Mouse (Mus musculus): ENCODE results near the gene Rab30.

Rab30 gene

DNA sequence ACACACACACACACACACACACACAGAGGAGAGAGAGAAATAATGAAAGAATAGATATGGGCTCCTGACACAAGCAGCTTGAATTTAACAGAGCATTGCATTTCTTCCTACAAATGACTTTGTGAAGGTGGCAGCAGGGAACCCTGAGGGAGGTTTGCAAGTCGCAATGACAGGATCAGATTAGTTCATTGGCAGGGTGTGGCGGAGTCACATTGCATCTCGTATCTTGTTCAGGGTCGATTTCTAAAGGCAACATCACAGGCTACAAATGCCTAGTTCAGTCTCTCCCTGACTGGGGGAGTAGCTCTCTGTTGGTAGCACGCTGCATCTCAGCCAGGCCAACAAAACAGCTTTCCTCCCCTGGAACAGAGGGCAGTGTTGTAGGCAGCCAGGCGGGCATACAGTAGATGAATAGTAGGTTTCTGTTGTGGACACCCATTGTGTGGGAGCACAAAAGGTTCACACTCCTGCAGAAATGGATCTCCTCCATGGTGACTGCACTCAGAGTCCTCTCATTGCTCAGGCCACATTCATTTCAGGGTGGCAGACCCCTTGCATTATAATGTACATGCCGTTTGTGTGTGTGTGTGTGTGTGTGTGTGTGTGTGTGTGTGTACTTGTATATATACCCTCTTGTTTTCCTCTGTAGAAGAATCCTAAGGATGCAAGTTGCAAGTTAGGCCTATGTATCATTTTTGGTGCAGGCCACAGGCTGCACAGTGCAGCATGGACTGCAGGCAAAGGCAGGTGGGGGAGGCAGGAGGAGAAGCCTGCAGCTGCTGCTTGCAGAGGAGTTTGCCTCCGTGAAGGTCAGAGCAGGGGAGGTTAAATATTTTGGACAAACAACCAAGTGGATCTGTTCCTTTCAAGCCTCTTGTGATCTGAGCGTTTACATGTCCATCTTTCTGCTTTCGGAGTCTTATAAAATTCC is 58.5 kb downstream of the Rab30 start:
- DNase-seq (ENCODE audit: low spot score), result no peak

DNA sequence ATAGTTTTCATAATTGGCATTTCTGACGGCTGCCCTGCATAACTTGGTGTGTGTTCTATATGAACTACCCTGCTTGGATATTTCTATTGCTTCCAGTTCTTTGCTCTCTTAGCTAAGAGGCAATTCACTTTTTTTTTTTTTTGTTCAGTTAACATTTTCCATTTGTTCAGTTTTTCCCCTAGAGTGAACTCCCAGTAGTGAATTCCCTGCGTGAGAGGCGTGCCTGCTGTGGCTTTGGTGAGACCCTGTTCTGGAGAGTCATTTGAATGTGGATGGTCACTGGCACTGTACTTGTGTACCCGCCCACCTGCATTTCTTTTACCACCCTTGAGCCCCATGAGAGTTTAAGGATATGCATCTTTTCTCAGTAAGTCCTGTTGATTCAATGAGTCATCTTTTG is 60.8 kb downstream of the Rab30 start:
- DNase-seq (ENCODE audit: low spot score), result no peak

DNA sequence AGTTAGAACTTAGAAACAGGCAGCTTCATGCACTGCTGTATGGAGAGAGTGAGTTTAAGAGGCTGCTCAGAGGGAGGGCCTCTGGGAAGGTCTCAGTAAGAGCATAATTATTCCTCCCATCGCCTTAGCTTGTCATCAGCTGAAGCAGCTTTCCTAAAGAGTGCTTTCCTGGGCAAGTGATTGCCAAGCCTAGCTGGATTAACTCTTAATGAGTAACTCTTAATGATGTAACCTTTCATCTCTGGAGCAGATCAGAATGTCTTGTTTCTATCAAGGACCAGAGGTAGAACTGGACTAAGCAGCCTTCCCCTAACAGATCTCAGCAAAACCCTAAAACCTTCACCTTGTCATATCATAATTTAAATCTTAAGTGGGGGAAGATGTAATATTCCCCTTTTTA is 61.8 kb downstream of the Rab30 start:
- no peak for DNase-seq (ENCODE audit: low spot score)

DNA sequence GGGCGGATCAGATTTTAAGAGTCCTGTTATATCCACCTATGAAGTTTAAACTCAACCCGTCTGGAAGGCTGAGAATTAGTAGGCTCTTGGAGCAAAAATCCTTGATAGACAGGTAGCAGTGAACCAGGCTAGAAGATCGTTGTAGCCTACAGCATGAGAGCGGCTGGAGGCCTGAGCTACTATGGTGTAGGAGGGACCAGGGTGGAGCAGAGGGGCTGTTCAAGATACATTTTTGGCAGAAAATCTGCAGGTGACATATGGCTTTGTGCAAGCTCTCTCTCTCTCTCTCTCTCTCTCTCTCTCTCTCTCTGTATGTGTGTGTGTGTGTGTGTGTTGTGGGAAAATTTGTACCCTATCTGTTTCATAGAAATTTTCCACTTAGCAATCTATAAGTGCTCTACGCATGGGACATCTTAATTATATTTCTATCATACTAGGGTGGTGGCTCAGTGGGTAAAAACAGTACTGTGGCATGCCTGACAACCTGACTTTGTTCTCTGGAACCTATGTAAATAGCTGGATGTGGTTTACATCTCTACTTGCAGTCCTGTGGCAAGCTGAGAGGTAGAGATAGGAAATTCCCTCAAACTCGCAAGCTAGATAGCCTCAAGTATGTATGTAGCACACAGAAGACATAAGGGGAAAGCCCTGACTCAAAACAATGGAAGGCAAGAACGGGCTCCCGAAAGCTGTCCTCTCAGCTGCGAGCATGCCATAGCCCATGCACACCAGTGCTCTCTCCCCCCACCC is 63.7 kb downstream of the Rab30 start:
- DNase-seq (ENCODE audit: low spot score), result no peak

DNA sequence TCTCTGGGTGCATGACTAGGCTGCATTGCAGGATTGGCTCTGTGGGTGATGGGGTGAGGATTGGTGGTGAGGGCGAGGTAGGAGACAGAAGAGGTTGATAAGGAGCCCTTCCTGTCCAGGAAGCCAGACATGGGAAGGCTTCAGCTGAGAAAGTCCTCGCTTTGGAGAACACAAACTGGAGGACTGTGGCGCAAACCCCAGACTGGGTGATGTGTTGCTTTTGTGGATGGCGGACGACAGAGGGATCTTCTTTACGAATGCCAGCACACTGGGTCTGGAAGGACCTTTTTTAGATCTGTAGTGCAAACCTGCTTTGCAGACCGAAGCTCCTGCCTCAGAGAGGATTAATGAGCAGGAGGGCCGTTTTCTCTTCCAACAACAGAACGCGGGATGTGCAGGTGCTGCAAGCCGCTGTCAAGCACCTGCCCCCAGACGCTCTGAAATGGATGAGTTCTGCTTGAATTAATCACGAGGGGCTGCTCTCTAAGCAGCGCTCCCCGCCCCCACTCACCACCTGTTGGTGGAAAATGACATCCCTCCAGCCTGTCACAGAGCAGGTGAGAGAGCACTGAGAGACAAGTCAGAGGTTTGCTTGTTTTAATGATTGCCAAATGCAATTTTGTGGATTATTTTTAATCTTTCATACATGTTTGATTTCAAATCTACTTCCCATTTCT is 65.2 kb downstream of the Rab30 start:
- no peak for DNase-seq (ENCODE audit: low spot score)

DNA sequence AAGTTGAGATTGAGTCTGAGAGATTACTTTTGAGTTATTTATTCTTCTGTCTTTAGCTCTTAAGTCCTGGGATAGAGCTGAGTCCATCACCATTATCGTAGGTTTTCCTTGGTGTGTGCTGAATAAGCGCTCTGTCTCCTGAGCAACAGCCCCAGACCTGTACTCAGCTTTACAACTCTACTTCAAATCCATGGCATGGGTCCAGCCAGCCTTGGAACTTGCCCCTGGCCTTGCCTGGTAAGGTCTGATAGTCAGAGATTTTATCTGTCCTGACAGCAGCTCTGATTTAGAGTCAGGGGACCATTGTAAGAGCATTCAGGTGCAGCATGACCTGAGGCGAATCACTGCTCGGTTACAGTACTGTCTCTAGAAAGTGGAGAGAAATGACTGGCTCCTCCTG is 66.1 kb downstream of the Rab30 start:
- DNase-seq (ENCODE audit: low spot score), result no peak

DNA sequence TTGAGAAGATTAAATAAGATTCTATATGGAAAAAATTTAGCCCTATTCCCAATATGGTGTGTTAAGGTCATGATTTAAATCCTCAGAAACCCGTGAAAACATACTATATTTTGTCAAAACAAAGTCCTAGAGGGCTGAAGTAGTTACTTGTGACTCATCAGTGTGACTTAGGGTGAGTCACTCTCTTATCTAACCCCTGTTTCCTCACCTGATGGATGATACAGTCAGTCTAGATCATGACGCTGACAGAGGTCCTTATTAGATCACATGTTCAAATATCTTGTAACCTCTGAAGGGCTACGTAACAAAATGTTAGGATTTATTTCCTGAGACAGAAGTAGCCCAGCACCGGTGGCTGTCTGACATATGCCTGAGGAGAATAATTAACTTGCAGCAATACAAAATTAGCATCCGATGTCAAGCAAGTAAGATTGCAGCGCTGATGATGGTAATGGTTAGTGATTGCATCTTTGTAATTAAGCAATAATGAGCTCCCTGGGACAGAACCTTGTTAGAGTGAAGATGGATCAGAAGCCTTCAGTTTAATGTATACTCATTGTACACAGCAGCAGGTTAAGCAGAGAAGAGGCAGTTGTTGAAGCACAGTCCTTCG is 70.4 kb downstream of the Rab30 start:
- DNase-seq (ENCODE audit: low spot score), result no peak

DNA sequence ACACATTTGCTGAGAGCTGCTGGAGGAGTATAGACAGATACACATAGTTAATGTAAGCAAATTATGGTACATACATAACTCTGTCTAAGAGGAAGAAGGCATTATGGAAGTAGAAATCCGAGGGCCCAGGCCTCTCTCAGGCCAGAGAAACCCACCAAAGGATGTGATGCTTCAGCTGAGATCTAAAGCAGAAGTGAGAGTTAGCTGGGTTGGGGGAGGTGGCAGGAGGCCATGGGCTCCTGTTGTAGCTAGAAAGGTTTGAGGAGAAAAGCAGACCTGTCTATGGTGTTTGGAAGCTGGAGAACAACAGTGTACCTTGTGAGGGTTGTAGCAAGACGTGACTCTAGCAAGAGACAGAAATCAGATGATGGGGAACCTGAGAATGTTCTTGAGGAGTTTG is 75.8 kb downstream of the Rab30 start:
- peak; percentile 1 for DNase-seq (ENCODE audit: low spot score)

DNA sequence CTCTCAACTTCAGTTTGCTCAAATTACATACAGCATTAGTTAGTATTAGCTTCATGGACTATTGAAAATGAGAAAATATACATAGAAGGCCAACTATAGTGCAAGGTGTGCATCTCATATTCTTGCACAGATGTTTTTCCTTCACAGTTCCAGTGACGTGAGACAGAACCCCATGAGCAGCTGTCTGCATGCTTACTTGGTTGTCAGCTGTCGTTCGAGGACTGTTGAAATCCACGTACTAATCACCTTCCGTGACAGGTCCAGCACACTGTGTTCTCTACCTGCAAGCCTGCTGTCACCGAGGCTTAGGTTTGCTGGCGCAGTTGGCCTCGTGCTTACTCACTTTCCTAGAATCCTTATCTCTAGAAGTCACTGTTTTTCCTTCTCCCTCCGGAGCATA is 76.5 kb downstream of the Rab30 start:
- no peak for DNase-seq (ENCODE audit: low spot score)

DNA sequence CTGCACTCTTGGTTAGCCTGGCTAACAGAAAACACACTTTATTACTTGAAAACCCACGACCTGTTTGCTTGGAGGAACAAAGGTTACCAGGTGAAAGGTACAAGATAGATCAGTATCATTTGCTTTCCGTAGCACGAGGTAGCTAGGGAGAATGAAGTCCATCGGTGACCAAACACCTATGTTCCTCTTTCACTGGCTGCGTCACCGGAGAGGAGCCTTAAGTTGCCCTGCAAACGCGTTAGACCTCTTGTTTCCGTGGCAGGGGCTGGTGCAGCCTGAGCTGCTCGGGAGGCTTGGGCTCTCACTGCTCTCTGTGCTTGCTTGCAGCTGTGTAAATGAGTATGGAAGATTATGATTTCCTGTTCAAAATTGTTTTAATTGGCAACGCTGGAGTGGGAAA is 78.3 kb downstream of the Rab30 start:
- DNase-seq (ENCODE audit: low spot score), result no peak

DNA sequence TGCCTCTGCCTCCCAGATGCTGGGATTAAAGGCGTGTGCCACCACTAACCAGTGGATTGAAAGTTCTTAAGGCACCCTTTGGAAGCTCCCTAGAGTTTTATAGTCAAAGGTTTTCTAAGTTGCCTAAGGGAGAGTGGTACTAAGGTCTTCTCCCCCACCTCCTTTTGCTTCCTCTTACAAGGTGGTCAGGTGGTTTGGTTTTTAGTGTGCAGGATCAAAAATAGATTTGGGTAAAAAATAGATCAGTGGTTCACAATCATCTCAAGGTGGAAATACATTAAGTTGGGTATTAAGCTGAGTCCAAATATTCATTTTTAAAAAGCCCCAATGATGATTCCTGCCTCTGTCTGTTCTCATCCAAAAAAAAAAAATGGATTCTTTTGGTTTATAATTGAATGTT is 79.0 kb downstream of the Rab30 start:
- DNase-seq (ENCODE audit: low spot score), result no peak

DNA sequence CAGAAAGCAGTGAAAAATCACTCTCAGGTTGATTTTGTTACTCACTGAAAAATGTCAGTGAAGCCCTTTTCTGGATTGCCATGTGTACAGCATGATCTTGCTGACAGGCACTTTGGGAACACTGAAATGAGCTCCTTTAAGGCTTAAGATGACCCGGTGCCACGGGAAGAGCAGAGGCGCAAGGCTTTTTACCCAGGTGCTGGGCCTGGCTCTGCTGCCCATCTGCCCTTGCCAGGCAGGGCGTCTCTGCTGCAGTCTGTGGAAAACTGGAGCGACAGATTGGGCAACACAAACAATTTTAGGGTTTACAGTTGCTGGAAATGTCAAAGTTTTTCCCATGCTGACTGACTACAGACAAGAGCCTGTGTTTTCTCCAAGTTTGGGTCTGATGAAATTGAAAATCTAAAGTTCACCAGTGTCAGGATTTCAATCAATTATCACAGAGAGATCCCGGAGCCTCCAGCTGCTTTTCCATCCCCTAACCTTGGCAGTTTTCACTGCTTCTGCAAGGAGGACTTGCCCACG is 79.6 kb downstream of the Rab30 start:
- DNase-seq (ENCODE audit: low spot score), result no peak

DNA sequence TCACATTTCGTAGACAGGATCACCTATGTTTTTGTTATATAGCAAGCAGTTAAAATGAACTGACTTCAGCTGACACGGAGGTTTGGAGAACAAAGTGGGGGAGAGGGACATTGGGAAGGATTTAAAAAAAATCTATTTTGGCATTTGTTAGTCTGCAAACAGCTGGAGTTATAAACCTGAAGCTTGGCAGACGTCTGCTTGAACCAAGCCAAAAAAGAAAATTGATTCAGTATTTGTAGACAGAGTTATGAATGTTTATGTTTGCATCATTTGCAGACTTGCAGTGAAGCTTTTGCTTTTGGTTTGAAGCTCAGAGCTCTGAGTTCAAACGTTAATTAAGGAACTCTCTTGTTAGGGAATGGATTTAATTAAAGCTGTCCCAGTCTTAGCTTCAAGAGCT is 80.5 kb downstream of the Rab30 start:
- DNase-seq (ENCODE audit: low spot score), result no peak

DNA sequence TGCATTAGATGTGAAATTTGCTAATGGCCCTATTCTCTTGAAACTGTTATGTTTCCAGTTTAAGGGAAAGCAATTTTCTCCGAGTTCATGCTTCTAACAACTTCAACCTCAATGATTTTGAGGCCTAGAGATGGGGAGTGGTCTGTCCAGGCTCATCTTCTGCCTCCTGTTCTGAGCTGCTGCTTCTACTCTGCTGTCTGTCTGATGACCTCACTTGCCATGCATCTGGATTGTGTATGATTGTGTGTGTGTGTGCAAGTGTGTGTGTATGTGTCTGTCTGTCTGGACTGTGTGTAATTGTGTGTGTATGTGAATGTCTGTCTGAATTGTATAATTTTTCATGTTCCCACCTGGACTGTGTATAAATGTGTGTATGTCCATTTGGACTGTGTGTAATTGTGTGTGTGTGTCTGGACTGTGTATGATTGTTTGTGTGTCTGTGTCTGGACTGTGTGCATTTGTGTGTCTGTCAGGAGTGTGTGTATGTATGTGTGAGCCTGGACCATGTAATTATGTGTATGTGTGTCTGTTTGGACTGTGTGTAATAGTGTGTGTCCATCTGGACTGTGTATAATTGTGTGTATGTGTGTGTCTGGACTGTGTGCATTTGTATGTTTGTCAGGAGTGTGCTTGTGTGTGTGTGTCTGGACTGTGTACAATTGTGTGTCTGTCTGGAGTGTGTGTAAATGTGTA is 81.2 kb downstream of the Rab30 start:
- DNase-seq (ENCODE audit: low spot score), result no peak

DNA sequence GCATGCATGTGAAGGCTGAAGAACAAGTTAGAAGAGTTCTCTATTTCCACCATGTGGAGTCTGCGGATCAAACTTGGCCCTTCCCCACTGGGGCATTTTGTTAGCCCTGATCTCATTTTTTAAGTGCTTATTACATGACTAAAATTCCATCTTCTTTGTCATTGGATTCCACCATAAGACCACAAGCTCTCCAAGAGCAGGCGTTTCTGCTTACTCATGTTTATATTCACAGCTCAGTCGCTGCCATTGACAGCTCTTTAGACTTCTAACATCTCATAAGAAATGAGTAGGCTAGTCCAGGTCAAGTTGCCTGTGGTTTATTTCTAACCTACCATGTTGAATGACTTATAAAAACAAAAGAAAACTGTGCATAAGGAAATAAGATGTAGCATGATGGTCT is 84.8 kb downstream of the Rab30 start:
- DNase-seq (ENCODE audit: low spot score), result no peak

DNA sequence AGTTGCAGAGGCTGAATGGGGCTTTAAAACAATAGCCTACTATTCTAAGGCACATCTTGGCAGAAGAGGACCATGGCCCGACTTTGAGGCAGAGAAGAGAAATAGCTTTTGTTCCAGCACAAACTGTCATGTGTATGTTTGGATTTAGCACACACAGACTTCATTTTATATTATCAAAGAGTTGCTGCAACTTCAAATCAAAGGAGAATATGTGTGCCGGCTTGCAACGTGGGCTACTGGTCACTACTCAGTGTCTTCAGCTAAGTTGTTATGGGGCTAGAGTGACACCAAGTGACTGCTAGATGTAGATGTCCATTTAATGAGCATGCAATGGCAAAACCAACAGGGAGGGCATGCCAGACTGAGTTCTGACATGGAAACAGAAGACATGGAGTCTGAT is 86.6 kb downstream of the Rab30 start:
- DNase-seq (ENCODE audit: low spot score), result no peak

DNA sequence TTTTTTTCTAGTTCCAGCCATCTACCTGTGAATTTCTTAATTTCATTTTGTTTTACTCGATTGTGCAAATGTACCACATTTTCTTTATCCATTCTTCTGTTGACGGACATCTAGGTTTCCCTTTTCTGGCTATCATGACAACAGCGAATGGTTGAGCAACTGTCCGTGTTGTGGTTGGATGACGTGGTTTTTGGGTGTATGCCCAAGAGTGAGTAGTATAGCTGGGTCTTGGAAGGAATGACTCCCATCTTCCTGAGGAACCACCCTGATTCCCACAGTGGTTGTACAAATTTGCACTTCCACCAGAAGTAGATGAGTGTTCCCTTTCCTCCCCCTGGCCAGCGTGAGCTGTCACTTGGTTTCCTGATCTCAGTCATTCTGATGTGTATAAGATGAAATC is 91.0 kb downstream of the Rab30 start:
- DNase-seq (ENCODE audit: low spot score), result no peak

DNA sequence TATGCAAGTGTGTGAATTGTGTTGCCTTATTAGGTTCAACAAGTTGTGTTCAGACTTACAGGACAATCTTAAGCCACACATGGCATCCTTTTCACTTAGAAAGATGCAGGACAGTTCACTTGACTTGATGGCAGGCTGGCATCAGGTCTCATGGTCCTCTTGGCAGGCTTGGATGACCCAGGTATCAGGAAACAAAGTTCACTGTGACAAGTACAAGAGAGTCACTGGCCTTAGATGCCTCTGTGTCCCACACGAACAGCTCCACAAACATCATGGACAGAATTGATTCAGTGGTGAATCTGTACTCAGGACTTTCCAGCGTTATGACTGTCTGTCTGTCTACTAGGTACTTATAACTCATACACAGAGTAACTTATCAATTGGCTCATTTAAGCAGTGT is 93.0 kb downstream of the Rab30 start:
- DNase-seq (ENCODE audit: low spot score), result no peak

DNA sequence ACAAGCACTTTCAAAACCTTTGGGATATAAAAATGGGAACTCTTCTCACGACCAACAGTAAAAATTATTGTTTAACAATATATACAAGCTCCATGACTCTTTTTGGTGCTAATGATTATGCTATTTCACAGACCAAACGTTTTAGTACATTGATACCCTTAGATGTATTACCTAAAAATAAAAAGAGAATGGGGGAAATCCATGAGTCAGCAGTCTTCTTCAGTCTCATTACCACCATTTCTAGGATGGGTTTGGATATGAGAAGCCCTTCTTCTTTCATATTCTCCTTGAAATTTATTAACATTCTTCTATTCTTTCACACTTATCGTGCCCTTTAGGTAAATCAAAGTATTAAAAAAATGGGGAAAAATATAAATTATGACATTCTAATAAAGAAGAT is 95.0 kb downstream of the Rab30 start:
- no peak for DNase-seq (ENCODE audit: low spot score)

DNA sequence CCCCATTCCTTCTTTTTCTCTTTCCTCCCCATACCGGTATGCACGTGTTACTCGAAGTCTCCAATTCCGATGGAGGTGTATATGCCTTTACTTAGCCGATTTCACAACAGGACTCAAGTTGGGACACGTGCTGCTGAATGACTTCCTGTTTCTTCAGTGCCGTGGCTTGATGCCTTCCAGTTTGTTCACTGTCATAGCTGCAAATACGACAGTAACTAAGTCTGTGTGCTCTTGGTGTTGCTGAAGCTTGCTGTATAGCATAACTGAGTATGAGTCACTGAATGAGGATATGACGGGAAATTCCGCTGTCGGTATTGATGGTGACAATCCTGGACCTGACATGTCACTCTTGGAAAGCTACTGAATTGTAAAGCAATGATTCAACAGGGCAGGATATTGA is 95.8 kb downstream of the Rab30 start:
- DNase-seq (ENCODE audit: low spot score), result no peak

DNA sequence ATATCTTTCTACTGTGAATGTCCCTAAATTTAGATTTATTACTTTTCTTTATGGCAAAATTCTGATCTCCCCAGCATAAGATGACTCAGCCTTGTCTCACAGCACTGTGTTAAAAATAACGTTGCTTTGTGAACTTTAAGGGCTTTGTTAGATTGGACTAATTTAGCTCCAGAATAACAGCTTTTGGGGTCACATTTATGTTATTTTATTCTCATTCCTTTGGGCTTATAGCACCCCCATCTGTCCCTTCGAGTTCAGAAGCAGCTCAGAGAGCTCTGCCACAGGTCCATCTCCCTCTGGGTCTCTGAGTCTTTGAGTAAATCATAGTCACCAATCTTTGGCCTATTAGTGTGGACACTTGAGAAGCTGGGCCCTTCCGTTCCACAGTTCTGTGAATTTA is 96.5 kb downstream of the Rab30 start:
- DNase-seq (ENCODE audit: low spot score), result no peak

DNA sequence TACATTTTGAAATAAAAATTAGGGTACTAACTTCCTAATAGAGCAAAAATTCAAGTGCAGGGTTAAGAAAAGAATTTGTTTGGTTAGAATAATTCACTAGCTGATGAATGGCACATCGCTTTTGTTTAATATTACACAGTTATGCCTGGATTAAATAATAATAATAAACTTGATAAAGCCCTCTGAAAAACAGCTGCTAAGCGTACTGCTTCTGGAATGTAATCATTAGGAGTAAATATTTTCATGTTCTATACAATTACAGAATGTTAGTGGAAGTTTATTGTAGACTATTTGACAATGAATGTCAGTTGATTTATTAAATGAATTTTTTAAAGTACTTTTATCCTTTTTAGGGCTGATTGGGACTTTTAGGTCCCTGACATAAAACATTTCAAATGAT is 100.9 kb downstream of the Rab30 start:
- DNase-seq (ENCODE audit: low spot score), result no peak

Data from T-cell, adult 2 months (primary cell).